Mouse (Mus musculus) spleen, postnatal 4 days (tissue): ENCODE measurements at regions not wholly inside any gene's neighbourhood (a gene's known extent, or its start where the extent isn't known, plus 50 kb on each side); places are given as distances from the start of the nearest gene placed in this dataset.

Experiments used
- DNase-seq, 2 experiments: peaks; one replicate each; pipeline ENCODE4 v3.0.0; 2022; ENCODE audit warnings: low spot score in 2 of 2

- DNase-seq, result no peak
Observed at GRCm38 (mm10) chr13:37569051-37569450, 209.1 kb upstream of the Rreb1 start.

GRCm38 (mm10) chr13:37569486-37569885 lies 208.7 kb upstream of the Rreb1 start:
- DNase-seq, result no peak

GRCm38 (mm10) chr13:37572983-37573382 lies 205.2 kb upstream of the Rreb1 start:
- no peak for DNase-seq

- no peak for DNase-seq
Observed at GRCm38 (mm10) chr13:37579231-37579630, 199.0 kb upstream of the Rreb1 start.

- no peak for DNase-seq
Observed at GRCm38 (mm10) chr13:37579775-37580174, 198.4 kb upstream of the Rreb1 start.

GRCm38 (mm10) chr13:37580806-37581205 lies 197.4 kb upstream of the Rreb1 start:
- no peak for DNase-seq

GRCm38 (mm10) chr13:37581374-37581773 lies 196.8 kb upstream of the Rreb1 start:
- no peak for DNase-seq

GRCm38 (mm10) chr13:37585476-37585875 lies 192.7 kb upstream of the Rreb1 start:
- DNase-seq, result no peak

- no peak for DNase-seq
Observed at GRCm38 (mm10) chr13:37586511-37586910, 191.7 kb upstream of the Rreb1 start.

GRCm38 (mm10) chr13:37587911-37588310 lies 190.3 kb upstream of the Rreb1 start:
- DNase-seq, result no peak

GRCm38 (mm10) chr13:37588528-37589176 lies 189.5 kb upstream of the Rreb1 start:
- DNase-seq, result no peak

GRCm38 (mm10) chr13:37592149-37592548 lies 186.1 kb upstream of the Rreb1 start:
- DNase-seq, result no peak

- no peak for DNase-seq
Observed at GRCm38 (mm10) chr13:37595196-37595595, 183.0 kb upstream of the Rreb1 start.

- DNase-seq, result no peak
Observed at GRCm38 (mm10) chr13:37597575-37597974, 180.6 kb upstream of the Rreb1 start.

GRCm38 (mm10) chr13:37598165-37598775 lies 179.9 kb upstream of the Rreb1 start:
- no peak for DNase-seq

- no peak for DNase-seq
Observed at GRCm38 (mm10) chr13:37599679-37600078, 178.5 kb upstream of the Rreb1 start.

- no peak for DNase-seq
Observed at GRCm38 (mm10) chr13:37600172-37600571, 178.0 kb upstream of the Rreb1 start.

- DNase-seq, result no peak
Observed at GRCm38 (mm10) chr13:37601068-37601467, 177.1 kb upstream of the Rreb1 start.

GRCm38 (mm10) chr13:37602256-37602655 lies 175.9 kb upstream of the Rreb1 start:
- DNase-seq, result no peak

GRCm38 (mm10) chr13:37603226-37603994 lies 174.8 kb upstream of the Rreb1 start:
- no peak for DNase-seq

- no peak for DNase-seq
Observed at GRCm38 (mm10) chr13:37606250-37606649, 171.9 kb upstream of the Rreb1 start.

GRCm38 (mm10) chr13:37609085-37609484 lies 169.1 kb upstream of the Rreb1 start:
- DNase-seq, result no peak

GRCm38 (mm10) chr13:37611387-37611786 lies 166.8 kb upstream of the Rreb1 start:
- DNase-seq, result no peak
